In genomic region chrX:161925973-161926682, GRCm38 (mm10) we compare ENCODE assay signal across 8 mouse cellular contexts.
DNase-seq lines count a peak whose midpoint lies in the region; ATAC-seq and TF ChIP-seq lines count a peak whose summit lies in the region.

No protein-coding gene starts in this region.

- H3K27me3 ChIP-seq in megakaryocyte, embryonic 14.5 days (replicated peaks): peaks cover 19% of the 10 kb centered on the region
- no peaks in the 10 kb centered on the region for H3K27me3 ChIP-seq in cerebellum, adult 2 months (ENCODE audit: control insufficient read depth, insufficient read depth, low read length)

- intact Hi-C loops in gastrocnemius, adult 2 months (cut with DNase I): no loop called here

- H3K4me3 ChIP-seq in gastrocnemius, adult 2 months: no peak overlapping the region; the same call in 1 of the 2 replicates
- H3K4me3 ChIP-seq in megakaryocyte, embryonic 14.5 days (replicated peaks): peak overlapping the region; percentile 10
- H3K4me3 ChIP-seq in cerebellum, adult 2 months (replicated peaks; ENCODE audit: insufficient read depth, low read depth, low read length): no peak overlapping the region

- peak; percentile 26 for DNase-seq in gastrocnemius, adult 2 months
- no peak for DNase-seq in gastrocnemius, adult 18-20 months (ENCODE audit: low spot score)
- no peak for DNase-seq in cerebellum, adult 2 months
- DNase-seq in cerebellum, adult 11-12 months: no peak
- no peak for DNase-seq in ovary, postnatal 10 days (ENCODE audit: low spot score)

- H3K36me3 ChIP-seq in megakaryocyte, embryonic 14.5 days (replicated peaks; ENCODE audit: low read length): no peaks in the 10 kb centered on the region

- no peak for TF ChIP-seq POLR2A in cerebellum, adult 2 months (IDR thresholded peaks at IDR 0.05; ENCODE audit: borderline replicate concordance, insufficient read depth, low read length)

- WGBS in cerebellum, adult 2 months: 81% methylated on average over 6 of the region's 6 CpGs

- no peak for TF ChIP-seq CTCF in gastrocnemius, adult 2 months (IDR thresholded peaks at IDR 0.05)
- TF ChIP-seq CTCF in cerebellum, adult 2 months (IDR thresholded peaks at IDR 0.05; ENCODE audit: borderline replicate concordance, insufficient read depth, low read depth, low read length): no peak

- peak; percentile 93 for ATAC-seq in common myeloid progenitor, adult 5-6 weeks (replicated peaks; ENCODE audit: low read depth, poor library complexity, severe bottlenecking)
- peak; percentile 74 to 95 for ATAC-seq in hematopoietic stem cell, adult 5-6 weeks (replicated peaks in 1 of 2; ENCODE audit: insufficient read depth in 1 of 2, low FRiP score in 2 of 2, low TSS enrichment in 1 of 2, low read depth in 1 of 2, poor library complexity in 2 of 2, severe bottlenecking in 2 of 2)

- peaks cover 7% of the 10 kb centered on the region; the same call in 1 of the 2 replicates for H3K4me1 ChIP-seq in megakaryocyte, embryonic 14.5 days
- peaks cover 5% of the 10 kb centered on the region; the same call in 1 of the 2 replicates for H3K4me1 ChIP-seq in cerebellum, adult 2 months (ENCODE audit: control insufficient read depth, insufficient read depth, low read length)

- H3K27ac ChIP-seq in gastrocnemius, adult 2 months: no peak overlapping the region
- no peak overlapping the region for H3K27ac ChIP-seq in cerebellum, adult 2 months (ENCODE audit: insufficient read depth, low read length)

- H3K9me3 ChIP-seq in megakaryocyte, embryonic 14.5 days: no peaks in the 10 kb centered on the region
